Mouse (Mus musculus): Measurements from ENCODE around the gene Kcnk2.
"Not testable (repeated sequence)": the region's sequence is repeated elsewhere in the genome, so short reads cannot be mapped to it uniquely, and the experiment has no call there.

Kcnk2 gene

DNA sequence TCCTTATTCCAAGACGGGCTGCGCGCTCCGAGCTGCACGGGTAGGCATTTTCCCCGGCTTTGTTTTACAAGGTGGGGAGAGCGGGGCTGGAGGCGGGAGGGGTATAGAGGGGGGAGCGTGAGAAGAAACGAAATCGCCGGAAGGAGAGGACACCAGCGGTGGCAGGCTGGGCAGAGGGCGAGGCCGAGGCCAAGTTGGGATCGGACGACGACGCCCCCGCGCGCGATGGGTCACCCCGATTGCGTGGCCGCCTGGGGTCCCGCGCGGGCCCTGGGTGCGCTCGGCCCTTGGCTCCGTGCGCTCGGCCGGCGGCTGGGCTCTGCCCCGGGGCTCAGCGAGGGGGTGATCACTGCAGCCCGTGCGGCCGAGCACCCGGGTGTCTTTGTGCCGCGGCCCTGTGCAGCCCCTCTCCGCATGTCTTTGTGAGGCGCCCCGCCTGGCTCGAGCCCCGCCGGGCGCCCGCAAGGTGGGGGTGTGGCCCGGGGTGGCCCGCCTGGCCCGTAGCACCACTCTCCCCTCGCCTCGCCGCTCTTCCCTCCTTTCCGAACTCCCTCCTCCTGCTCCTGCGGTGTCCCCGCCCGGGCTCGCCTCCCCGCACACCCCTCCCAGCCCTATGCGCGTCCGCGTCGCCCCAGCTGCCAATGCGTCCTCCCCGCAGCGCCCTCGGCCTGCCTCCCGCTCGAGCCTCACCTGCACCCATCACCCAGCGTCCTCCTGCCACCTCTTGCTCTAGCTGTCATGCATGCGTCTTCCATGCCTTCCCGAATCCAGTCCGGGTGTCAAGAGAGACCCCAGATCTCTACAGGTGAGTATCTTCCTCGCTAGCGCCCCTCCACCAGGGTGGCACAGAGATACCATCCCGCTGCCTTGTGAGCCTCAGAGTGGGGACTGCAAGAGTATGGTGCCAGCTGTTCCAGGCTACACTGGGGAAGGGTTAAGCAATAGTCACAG lies 58.5 kb downstream of the Kcnk2 start:
- no peak for DNase-seq (ENCODE audit: low read depth)

DNA sequence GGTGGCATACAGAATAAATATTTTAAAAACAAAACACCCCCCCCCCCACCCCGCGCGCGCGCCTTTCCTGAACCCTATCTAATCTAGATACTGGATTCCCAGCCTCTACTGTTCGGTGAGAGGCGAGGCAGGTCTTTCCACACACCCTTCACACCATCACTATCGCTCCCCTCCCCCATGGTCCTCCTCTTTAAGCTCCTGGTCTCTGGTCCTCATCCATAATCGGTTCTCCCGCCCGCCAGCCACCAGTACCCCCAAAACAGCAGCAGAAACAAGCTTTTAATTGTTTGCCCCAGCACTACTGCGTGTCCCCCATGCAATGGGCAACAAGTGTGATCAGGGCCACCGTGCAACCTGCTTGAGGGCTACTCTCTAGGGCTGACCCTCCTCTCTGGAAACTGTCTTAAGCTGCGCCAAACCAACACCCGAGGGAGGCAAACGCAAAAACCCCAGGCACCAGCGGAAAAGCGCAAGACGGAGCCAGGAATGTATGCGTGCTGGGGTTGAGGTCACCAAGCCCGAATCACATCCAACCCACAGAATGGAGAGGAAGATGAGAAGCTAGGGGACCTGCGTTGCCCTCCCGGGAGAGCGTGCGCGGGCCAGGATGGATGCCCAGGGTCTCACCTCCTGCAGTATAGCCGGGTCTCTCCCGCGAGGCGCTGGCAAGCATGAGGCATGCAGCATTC lies 59.5 kb downstream of the Kcnk2 start:
- DNase-seq (ENCODE audit: low read depth), result no peak

DNA sequence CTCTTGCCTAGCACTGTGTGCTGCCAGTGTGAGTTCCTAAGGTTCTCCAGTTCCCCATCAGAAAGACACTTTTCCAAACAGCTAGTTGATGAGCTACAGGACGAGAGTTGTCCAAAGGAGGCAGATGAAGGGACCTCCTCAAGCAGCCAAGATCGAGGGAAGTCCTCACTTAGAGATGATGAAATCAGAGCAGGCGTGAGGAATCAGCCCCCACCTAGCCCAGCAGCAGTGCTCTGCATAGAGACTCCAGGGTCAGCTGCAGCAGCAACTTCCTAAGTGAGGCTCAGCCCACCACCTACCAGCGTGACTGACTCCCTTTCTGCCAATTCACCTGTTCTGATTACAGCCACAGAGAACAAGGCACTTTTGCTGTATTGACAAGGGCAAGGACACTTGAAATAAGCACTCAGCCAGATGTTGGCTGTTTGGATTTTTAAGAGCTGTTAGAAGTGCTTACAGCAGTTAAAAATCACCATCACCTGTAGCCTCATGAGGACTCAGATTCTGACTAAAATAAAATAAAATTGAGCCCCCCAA lies 60.6 kb downstream of the Kcnk2 start:
- DNase-seq (ENCODE audit: low read depth), result no peak

DNA sequence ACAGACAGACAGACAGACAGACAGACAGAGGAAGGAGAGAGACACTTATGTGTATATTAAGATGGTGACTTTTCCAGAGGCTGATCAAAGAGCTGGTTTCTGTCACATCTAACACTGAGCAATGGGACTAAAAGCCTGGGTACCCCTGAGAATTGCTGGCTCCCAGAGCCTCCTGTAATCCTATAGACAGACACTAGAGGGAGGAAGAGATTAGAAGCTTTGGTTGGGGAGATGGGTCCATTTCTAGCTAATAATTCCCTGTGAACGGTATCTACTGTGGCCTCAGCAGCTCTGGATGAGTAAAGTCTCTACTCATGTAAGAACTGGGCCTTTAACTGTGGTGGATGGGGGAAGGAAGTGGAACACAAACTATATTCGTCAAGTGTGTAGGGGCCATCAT lies 86.2 kb downstream of the Kcnk2 start:
- peak; percentile 43 for DNase-seq (ENCODE audit: low read depth)

DNA sequence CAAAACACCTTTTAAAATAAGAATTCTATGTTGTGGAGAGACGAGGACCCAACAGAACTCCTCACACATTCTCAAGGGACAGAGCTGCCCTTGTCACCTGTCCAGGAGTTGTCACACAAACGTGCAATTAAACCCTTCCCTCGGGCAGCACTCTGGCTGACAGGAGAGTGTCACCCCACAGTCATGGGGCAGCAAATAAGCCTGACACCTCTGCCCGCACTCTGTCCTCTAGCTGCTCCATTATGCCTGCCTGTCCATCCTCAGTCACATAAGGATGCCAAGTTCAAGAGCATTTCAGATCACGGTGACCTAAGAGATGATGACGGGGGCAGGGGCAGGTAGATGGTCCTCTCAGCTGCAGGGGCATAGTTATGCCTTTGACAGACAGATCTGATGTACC lies 87.6 kb downstream of the Kcnk2 start:
- no peak for DNase-seq (ENCODE audit: low read depth)

DNA sequence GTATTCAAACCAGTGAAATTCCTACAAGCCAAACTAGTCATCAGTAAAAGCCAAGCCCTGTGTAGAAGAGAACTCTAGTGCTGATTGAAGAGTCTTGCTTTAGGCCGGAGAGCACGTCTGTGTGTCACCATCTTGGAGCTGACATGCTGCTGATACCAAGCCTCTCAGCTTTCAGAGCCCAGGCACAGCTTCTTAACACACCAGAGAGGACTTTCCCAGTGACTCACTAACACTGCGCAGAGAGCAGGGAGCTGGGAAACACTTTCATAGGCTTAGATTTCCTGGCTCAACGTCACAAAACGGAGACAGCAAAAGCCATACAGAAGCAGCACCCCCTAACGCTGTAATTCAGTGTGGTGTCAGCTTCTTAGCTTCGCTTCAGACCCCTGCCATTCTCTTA lies 88.3 kb downstream of the Kcnk2 start:
- DNase-seq (ENCODE audit: low read depth), result peak; percentile 11

DNA sequence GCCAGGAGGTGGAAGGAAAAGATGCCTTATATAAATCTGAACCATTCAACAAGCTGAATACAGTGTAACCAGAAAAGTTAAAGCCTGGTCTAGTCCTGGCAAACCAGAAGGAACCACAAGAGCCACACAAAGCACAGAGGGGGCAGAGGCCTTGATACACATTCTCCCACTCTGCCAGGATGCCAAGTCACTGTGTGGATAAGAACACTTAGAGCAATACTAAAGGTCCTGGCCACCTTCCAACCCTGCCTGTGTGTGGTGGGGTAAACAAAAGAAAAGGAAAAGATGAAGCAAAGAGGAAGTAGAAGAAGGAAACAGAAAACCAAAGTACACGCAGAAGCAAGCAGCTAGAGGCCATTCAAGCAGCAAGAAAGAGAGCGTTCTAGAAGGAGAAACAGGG lies 91.9 kb downstream of the Kcnk2 start:
- DNase-seq (ENCODE audit: low read depth), result peak; percentile 39

DNA sequence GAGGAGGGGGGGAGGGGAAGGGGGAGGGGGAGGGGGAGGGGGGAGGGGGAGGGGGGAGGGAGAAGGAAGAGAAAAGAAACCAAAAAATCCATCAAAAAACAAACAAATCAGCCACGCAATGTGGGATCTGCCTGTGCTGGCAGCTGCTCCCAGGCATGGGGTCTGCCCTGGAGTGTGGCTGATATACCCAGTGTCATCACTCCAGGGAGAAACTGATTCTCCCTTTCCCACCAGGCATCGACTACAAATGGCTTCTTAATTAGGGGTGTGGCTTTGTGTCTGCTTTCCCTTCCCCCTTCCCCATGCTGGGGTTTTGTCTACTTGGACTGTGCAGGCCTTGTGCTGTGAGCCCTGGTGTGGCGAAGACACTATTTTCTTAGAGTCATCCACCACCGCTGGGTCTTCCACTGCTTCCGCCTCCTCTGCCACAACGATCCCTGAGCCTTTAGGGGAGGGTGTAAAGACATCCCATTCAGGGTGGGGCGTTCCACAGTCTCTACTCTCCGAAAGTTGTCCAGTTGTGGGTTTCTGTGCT lies 97.0 kb downstream of the Kcnk2 start:
- no peak for DNase-seq (ENCODE audit: low read depth)

DNA sequence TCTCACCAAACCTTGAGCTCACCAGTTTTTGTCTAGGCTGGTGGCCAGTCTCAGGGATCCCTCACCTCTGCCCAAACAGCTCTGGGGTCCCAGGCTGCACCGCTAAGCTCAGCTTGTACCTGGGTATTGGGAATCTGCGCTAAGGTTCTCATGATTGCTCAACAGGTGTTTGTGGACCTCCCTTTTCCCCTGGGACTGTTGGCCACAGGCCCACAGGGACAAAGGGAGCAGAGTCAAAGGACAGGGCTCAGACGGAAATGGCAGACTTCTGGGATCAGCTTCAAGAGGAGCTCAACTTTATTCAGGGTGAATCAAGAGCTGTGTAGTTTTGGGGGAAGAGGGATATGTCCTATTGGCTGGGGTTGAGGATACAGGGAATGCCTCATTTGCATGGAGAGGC lies 99.1 kb downstream of the Kcnk2 start:
- DNase-seq (ENCODE audit: low read depth), result no peak

DNA sequence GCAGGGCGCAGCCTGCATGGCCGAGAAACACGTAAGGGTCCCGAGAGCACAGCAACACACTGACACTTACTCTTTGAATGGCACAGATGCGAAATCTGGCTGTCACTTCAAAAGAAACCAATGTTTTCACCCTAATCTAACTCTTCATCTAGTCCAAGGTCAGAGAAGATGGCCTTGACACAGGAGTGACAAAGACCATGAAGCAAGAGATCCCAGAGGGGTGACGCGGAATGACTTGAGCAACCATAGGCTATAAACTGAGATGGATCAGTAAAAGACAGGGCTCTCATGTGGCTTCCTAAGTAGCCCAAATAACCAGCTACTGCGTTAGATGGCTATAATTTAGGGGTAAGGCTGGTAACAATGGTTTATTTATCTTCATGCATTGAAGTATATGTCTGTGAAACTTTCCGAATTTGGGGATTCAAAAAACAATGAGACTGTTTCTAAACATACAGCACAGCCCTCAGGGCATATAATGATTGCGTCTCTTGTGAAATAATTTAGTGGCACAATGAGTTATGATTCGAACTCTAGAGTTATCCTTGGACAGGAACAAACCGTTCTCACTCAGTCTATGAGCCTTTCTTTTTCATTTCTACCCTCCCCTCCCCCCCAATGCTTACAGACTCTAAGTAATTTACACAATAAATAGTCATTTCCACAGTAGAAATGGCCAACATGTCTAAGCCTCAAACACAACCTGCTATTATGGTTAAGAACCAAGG lies 108.2 kb downstream of the Kcnk2 start:
- DNase-seq (ENCODE audit: low read depth), result peak; percentile 15

DNA sequence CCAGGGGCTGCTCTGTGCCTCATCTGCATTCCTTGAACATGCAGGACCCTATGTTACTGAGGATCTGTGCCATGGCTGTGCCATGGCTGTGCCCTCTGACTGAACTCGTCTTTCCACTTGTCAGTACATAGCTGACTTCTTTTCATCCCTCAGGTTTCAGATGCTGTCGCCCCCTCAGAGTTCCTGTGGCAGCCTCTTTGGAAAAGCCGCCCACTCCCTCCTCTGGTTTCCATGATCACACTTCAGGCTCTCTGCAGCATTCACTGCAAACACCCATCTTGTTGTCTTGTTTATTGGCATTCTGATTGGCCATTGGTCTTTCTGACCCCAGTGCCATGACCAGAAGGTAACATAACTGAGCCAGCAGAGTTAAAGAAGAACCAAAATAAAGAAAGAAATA lies 111.2 kb downstream of the Kcnk2 start:
- DNase-seq (ENCODE audit: low read depth), result no peak

DNA sequence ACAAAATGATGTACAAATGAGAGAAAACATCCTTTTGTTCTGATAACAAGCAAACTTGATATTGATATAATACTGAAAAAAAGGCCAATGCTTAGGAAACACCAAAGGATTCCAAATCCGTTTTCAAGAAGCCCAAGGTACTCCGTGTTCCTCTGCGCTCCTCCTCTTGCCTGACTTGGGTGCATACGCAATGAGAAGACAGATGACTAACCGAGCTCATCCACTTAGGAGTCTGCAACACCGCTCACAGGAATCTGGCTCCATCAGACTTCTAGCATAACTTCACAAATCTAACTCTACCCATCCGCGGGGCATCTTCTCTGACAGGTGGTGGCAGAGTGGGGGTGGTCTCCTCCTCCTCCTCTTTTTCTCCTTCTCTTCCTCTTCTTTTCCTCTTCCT lies 113.1 kb downstream of the Kcnk2 start:
- DNase-seq (ENCODE audit: low read depth), result no peak

DNA sequence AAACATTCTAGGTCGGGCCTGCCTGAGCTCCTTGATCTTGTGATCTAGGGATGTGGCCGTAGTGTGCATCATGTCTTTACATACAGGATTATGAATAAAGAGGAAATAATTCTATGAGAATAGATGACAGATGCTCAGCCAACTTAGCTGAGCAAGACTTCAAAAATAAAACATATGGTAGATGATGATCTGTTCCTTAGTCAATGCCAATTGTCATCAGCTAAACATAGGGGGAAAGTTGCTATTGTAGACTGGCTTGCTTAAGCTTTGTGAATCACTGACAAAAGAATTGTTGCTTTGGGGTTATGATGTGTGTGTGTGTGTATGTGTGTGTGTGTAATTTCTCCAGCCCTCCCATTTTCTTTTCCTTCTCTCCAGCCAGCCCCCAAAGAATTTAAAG lies 129.8 kb downstream of the Kcnk2 start:
- no peak for DNase-seq (ENCODE audit: low read depth)

DNA sequence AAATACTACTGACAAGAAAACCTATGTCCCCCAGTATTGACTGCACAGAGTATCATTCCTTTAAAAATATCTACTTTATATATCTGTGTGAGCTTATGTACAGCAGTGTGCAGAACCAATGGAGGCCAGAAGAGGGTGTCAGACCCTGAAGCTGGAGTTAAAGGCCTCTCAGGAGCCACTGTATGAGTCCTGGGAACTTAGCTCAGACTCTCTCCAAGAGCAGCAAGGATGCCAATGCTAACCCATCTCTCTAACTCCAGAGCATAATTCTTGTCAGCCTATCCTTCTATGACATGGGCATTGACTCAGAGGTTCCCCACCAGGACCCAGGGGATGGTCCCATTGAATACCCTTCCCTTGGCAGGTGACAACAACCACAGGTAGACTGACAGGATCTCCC lies 148.4 kb downstream of the Kcnk2 start:
- DNase-seq (ENCODE audit: low read depth), result no peak

DNA sequence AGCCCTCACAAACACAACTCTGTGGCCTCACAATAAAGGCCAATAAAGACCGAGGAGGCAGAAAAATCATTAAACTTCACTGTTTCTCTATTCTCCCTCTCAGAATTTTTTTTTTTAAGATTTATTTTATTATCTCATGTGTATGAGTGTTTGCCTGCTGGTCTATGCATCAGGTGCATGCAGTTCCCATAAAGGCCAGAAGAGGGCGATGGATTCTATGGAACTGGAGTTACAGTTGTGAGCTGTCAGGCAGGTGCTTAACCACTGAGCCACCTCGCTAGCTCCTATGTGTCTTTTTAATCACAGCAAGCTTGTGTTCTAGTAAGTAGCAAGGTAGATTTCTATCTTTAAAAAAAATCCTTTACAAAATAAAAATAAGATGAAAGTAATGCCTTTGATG lies 148.9 kb downstream of the Kcnk2 start:
- DNase-seq (ENCODE audit: low read depth), result peak; percentile 31

DNA sequence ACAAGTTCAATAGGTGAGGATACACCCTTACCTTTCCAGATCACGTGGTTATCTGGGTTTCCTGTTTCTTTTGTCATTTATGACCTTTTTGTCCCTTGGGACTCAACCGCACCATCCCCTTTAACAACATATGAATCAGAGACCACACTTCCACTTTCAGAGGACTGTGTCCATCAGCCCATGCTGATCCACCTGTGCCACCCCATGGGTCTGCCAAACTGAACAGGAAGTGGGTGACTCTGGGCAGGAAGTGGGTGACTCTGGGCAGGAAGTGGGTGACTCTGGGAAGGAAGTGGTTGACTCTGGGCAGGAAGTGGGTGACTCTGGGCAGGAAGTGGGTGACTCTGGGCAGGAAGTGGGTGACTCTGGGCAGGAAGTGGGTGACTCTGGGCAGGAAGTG lies 158.9 kb downstream of the Kcnk2 start:
- not testable (repeated sequence) for DNase-seq (ENCODE audit: low read depth)

DNA sequence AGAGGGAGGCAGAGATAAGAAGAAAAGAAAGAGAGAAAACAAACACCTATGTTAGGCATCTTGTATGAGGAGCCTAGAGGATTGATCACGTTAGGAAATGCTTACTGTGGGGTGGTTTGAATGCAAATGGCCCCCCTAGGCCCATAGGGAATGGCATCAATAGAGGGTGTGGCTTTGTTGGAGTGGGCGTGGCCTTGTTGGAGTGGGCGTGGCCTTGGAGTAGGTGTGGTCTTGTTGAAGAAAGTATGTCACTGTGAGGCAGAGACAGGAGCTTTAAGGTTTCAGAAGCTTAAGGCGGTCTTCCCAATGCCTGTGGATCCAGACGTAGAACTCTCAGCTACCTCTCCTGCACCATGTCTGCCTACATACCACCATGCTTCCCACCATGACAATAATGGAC lies 166.8 kb downstream of the Kcnk2 start:
- DNase-seq (ENCODE audit: low read depth), result no peak

DNA sequence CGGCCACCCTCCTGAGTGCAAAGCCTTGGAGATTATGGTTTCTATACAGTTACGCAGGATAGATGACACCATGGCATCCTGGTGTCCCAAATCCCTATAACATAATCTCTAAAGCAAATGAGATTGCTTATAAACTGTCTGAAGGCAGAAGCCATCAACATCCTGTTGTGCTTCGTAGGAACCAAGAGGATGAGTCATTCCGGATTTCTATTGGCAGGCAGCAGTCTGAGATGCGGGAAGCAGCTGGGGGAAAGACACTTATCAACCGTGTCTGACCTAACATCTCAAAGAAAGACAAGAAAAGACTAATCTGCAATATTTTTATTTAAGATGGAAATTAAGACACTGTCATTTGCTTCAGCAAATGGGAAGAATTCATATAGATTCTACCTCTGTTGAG lies 169.2 kb downstream of the Kcnk2 start:
- DNase-seq (ENCODE audit: low read depth), result peak; percentile 41

DNA sequence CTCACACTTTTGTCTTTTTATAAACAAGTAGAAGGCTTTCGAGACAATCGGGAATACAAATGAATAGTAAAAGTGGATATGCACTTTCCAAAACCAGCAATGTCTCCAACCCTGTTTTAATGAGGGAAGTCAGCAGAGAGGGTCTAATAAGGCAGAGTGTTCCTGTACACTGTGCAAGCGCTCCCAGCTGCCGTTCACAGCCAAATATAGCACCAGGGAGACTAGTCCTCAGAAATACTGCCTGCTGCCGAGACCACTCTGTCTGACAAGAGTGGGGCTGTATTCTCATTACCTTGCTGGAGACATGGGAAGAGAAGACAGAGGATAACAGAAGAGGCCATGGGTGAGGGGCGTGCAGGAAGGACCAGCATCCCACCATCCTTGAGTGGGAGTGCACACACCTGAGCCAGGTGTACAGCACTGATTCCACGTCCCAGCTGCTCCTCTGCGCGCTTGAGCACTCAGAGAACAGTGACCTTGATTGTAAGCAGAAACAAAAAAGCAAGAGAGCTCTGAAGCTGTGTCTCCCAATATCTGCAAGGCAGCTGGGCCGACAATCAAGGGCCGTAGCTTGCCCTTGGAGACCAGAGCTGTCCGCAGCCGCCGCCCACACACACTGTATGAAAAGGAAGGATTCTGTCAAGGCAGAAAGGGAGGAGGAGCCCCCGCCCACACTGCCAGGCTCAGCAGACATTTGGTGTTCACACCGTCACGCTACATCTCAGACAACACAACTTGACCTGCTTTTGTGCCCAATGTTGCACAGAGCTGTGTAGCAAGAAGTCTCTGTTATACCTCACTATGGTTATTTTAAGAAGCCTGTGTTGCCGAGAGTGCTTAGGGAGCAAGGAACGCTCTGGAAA lies 173.6 kb downstream of the Kcnk2 start:
- DNase-seq (ENCODE audit: low read depth), result no peak

DNA sequence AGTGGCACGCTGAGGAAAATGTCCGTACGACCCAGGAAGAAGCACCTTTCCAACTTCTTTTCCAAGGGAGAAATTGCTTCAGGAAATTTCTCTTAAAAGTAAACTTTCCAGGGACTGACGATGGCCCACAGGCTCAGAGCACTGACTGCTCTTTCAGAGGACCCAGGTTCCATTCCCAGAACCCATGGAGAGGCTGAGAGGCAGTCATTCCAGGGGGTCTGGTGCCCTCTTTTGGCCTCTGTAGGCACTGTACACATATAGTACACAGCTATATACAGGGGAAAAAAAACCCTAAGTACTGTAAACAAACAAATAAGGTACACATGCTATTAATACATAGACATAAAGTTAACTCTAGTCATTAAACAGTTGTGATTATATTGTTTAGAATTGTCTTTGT lies 174.6 kb downstream of the Kcnk2 start:
- DNase-seq (ENCODE audit: low read depth), result no peak

DNA sequence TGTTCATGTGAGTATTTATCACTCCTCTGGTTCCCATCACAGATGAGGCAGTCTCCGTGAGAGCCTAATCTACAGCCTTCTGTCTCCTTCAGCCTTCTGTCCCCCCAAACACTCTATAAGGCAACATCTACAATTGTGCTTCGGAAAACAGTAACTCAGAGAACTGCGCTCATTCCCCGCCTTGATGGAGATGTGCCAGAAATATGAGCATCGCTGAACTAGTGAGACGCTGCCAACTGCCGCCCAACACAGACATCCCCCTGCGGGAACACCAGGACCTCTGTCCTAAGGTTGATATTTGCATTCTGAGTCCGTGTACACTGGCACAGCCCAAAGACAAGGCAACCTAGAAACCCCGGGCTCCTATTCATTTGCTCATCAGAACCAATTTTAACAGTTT lies 183.0 kb downstream of the Kcnk2 start:
- no peak for DNase-seq (ENCODE audit: low read depth)
